Comparison of ENCODE assay signal across 19 mouse cellular contexts in genomic region chr1:187205506-187205905, GRCm38 (mm10). TPM values are rescaled to one million over a fixed set of nuclear protein-coding genes. Genes with fewer than 3 reads are reported as not detected.
DNase-seq lines count a peak whose midpoint lies in the region; ATAC-seq and TF ChIP-seq lines count a peak whose summit lies in the region.
"Had no signal": no experiment of that assay in that cellular context is flagged by ENCODE, and none has a peak within 500 bp of the region (broad histone marks: within the 10 kb centered on the region; RNA-seq: fewer than 3 reads in every experiment).

No protein-coding gene starts in this region.

- TF ChIP-seq EP300 in lung, postnatal 0 days (IDR thresholded peaks at IDR 0.05): no peak

- H3K9me3 ChIP-seq in lung, embryonic 14.5 days (ENCODE audit: low read depth, low read length): no peaks in the 10 kb centered on the region
- no peaks in the 10 kb centered on the region for H3K9me3 ChIP-seq in lung, postnatal 0 days (ENCODE audit: low read length)
- H3K9me3 ChIP-seq in lung, embryonic 16.5 days (ENCODE audit: control insufficient read depth, low read length): no peaks in the 10 kb centered on the region
- H3K9me3 ChIP-seq: G1E had no signal

- no peak overlapping the region for H3K4me3 ChIP-seq in lung, embryonic 14.5 days (ENCODE audit: low read depth, low read length)
- H3K4me3 ChIP-seq in lung, postnatal 0 days (ENCODE audit: low read depth, low read length): no peak overlapping the region
- no peak overlapping the region for H3K4me3 ChIP-seq in lung, embryonic 16.5 days (ENCODE audit: low read length)

- no peaks in the 10 kb centered on the region for H3K4me1 ChIP-seq in lung, embryonic 14.5 days (ENCODE audit: insufficient read depth)
- no peaks in the 10 kb centered on the region for H3K4me1 ChIP-seq in lung, postnatal 0 days (ENCODE audit: insufficient read depth, low read depth, low read length)
- no peaks in the 10 kb centered on the region for H3K4me1 ChIP-seq in lung, embryonic 16.5 days (replicated peaks; ENCODE audit: control insufficient read depth, insufficient read depth, low read length)

- H3K4me2 ChIP-seq in lung, embryonic 14.5 days: no peak overlapping the region
- no peak overlapping the region for H3K4me2 ChIP-seq in lung, postnatal 0 days (replicated peaks; ENCODE audit: low read depth, low read length)
- no peak overlapping the region for H3K4me2 ChIP-seq in lung, embryonic 16.5 days (ENCODE audit: low read depth, low read length)

- no peaks in the 10 kb centered on the region for H3K27me3 ChIP-seq in lung, embryonic 14.5 days (ENCODE audit: insufficient read depth, low read length)
- no peaks in the 10 kb centered on the region for H3K27me3 ChIP-seq in lung, postnatal 0 days (replicated peaks; ENCODE audit: insufficient read depth, low read length)
- no peaks in the 10 kb centered on the region for H3K27me3 ChIP-seq in lung, embryonic 16.5 days (ENCODE audit: control insufficient read depth, insufficient read depth, low read depth, low read length)
- H3K27me3 ChIP-seq: CH12.LX, Patski had no signal

- H3K9ac ChIP-seq in lung, embryonic 14.5 days: no peak overlapping the region
- H3K9ac ChIP-seq in lung, postnatal 0 days (replicated peaks; ENCODE audit: low read depth): no peak overlapping the region
- no peak overlapping the region for H3K9ac ChIP-seq in lung, embryonic 16.5 days (ENCODE audit: low read length)

- ATAC-seq in lung, embryonic 14.5 days (ENCODE audit: insufficient read depth): peak; percentile 80
- ATAC-seq in lung, postnatal 0 days: no peak
- ATAC-seq in lung, embryonic 16.5 days (ENCODE audit: low read depth): peak; percentile 57
- ATAC-seq: activated CD4-positive, CD25-positive, alpha-beta regulatory T cell, adult 4 months; CD4-positive, CD25-positive, alpha-beta regulatory T cell, adult 4 months; Patski had no signal

- H3K36me3 ChIP-seq in lung, embryonic 14.5 days (ENCODE audit: insufficient read depth): no peaks in the 10 kb centered on the region
- no peaks in the 10 kb centered on the region for H3K36me3 ChIP-seq in lung, postnatal 0 days (ENCODE audit: insufficient read depth, low read length)
- H3K36me3 ChIP-seq in lung, embryonic 16.5 days (ENCODE audit: control insufficient read depth, insufficient read depth, low read length): no peaks in the 10 kb centered on the region
- H3K36me3 ChIP-seq: G1E had no signal

- 30% methylated on average over 6 of the region's 6 CpGs for WGBS in lung, embryonic 14.5 days
- 45% methylated on average over 6 of the region's 6 CpGs for WGBS in lung, postnatal 0 days
- WGBS in lung, embryonic 16.5 days: 40% methylated on average over 6 of the region's 6 CpGs

- no peak for TF ChIP-seq CTCF in lung, embryonic 14.5 days (IDR thresholded peaks at IDR 0.05; ENCODE audit: low read depth)
- no peak for TF ChIP-seq CTCF in lung, postnatal 0 days (IDR thresholded peaks at IDR 0.05)

- no peak overlapping the region for H3K27ac ChIP-seq in lung, embryonic 14.5 days (ENCODE audit: low read depth)
- H3K27ac ChIP-seq in lung, postnatal 0 days (ENCODE audit: low read length): no peak overlapping the region
- no peak overlapping the region for H3K27ac ChIP-seq in lung, embryonic 16.5 days (ENCODE audit: low read length)

- peak; percentile 76 for DNase-seq in lung, embryonic 14.5 days
- DNase-seq in lung, postnatal 0 days (ENCODE audit: low spot score): no peak
- no peak for DNase-seq in lung, adult 18-20 months
- DNase-seq: adrenal gland, adult 2 months; adrenal gland, adult 8-10 months; adrenal gland, postnatal 10 days; adrenal gland, postnatal 14 days; adrenal gland, postnatal 25 days; adrenal gland, postnatal 36 days; B cell, adult 2 months; cerebellum, adult 11 months; cerebellum, adult 11-12 months; cerebellum, adult 18-20 months had no signal

RNA-seq across cellular contexts. Expression of gene Spata17, which starts 9.8 kb away (rescaled TPM):
- polyA plus RNA-seq in lung, embryonic 14.5 days (2014; fragmentation: Nextera tagmentation; extraction: Ambion mirVana): 0.51 and 0.89 TPM in 2 replicates
- 3.1 and 4.0 TPM in 2 replicates for polyA plus RNA-seq in lung, postnatal 0 days (2015; fragmentation: Nextera tagmentation; extraction: Ambion mirVana)
- 2.7 and 3.4 TPM in 2 replicates for polyA plus RNA-seq in lung, embryonic 16.5 days (2015; fragmentation: Nextera tagmentation; extraction: Ambion mirVana)
- polyA plus RNA-seq: CD4-positive, CD25-positive, alpha-beta regulatory T cell, adult 4 months; G1E had no signal

RNA-seq across cellular contexts. Expression of gene Gpatch2, which starts 9.8 kb away (rescaled TPM):
- polyA plus RNA-seq in lung, embryonic 14.5 days (2014; fragmentation: Nextera tagmentation; extraction: Ambion mirVana): 20.2 and 20.8 TPM in 2 replicates
- 11.7 and 11.9 TPM in 2 replicates for polyA plus RNA-seq in lung, postnatal 0 days (2015; fragmentation: Nextera tagmentation; extraction: Ambion mirVana)
- 18.4 and 18.5 TPM in 2 replicates for polyA plus RNA-seq in lung, embryonic 16.5 days (2015; fragmentation: Nextera tagmentation; extraction: Ambion mirVana)
